ENCODE assay signal across 16 mouse cellular contexts in the genomic region with DNA sequence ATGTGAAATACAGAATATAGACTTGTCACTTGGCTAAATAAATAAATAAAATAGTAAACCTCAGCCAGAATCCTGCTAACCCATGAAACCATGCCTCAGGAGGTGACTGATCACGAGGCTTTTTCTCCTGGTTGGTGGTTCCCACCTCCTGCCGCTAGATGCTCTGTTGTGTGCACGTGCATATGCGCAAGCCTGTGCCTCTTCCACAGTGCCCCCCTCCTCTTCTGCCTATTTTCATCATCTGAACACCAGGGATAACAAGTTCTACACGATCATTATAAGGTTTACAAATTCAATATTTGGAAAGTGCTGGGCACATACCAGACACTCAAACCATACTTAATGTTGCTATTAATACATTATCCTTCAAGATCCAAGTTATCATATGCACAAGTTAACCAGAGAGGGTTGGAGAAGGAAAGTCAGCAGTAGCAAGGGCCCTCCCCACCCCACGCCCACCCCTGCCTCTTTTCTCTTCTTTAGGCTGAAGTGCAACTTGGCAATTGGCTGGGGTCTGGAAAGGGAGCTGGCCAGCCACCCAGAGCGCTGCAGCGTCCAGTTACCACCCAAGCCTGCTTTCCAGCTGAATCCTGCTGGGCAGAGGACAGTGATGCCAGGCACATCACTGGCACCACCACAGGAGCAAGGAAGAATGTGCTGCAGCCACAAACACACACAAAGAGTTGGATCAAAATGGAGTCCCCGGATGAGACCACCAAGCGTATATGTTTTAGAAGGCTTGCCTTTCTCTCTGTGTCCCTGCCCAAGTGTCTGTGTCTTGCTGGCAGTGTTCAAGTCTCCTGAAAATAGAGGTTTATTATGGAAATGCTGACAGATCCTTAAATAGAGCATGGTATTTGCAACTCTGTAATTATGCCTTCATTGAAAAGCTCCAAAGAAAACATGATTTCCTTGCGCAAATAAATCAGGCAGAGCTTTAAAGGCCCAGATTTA.
DNase-seq lines count a peak whose midpoint lies in the region; ATAC-seq lines count a peak whose summit lies in the region.
"Had no signal": no experiment of that assay in that cellular context is flagged by ENCODE, and none has a peak within 500 bp of the region (broad histone marks: within the 10 kb centered on the region; RNA-seq: fewer than 3 reads in every experiment).

No protein-coding gene starts in this region.

- H3K27me3 ChIP-seq in hindbrain, embryonic 16.5 days (replicated peaks; ENCODE audit: control insufficient read depth, insufficient read depth, low read length), result no peaks in the 10 kb centered on the region
- no peaks in the 10 kb centered on the region for H3K27me3 ChIP-seq in hindbrain, embryonic 12.5 days
- no peaks in the 10 kb centered on the region for H3K27me3 ChIP-seq in midbrain, embryonic 15.5 days (replicated peaks)
- H3K27me3 ChIP-seq in midbrain, embryonic 14.5 days (ENCODE audit: control insufficient read depth, insufficient read depth, low read length), result no peaks in the 10 kb centered on the region
- H3K27me3 ChIP-seq: intestine, embryonic 15.5 days; liver, embryonic 13.5 days; midbrain, embryonic 12.5 days; neural tube, embryonic 12.5 days had no signal

- peak; percentile 26 to 47 for DNase-seq in cerebellum, postnatal 14 days
- DNase-seq in cerebellum, adult 11 months, result no peak
- DNase-seq in midbrain, embryonic 14.5 days, result no peak
- peak; percentile 41 for DNase-seq in right cerebral cortex, postnatal 4 days
- no peak for DNase-seq in kidney, postnatal 14 days
- DNase-seq: cerebellum, postnatal 25 days; heart, postnatal 4 days; liver, embryonic 13.5 days; lung, postnatal 36 days had no signal

- WGBS in hindbrain, embryonic 16.5 days, result 62% methylated on average over 11 of the region's 11 CpGs
- 77% methylated on average over 11 of the region's 11 CpGs for WGBS in hindbrain, embryonic 12.5 days
- 76% methylated on average over 11 of the region's 11 CpGs for WGBS in midbrain, embryonic 15.5 days
- 75% methylated on average over 11 of the region's 11 CpGs for WGBS in midbrain, embryonic 14.5 days

- H3K4me2 ChIP-seq in hindbrain, embryonic 16.5 days (ENCODE audit: low read length), result no peak overlapping the region
- H3K4me2 ChIP-seq in hindbrain, embryonic 12.5 days (replicated peaks), result no peak overlapping the region
- no peak overlapping the region for H3K4me2 ChIP-seq in midbrain, embryonic 15.5 days
- no peak overlapping the region for H3K4me2 ChIP-seq in midbrain, embryonic 14.5 days (ENCODE audit: low read length)
- H3K4me2 ChIP-seq: heart, embryonic 11.5 days; intestine, embryonic 15.5 days; liver, embryonic 13.5 days; midbrain, embryonic 12.5 days; neural tube, embryonic 12.5 days had no signal

- no peaks in the 10 kb centered on the region for H3K36me3 ChIP-seq in hindbrain, embryonic 16.5 days (ENCODE audit: control insufficient read depth, insufficient read depth, low read length)
- no peaks in the 10 kb centered on the region for H3K36me3 ChIP-seq in hindbrain, embryonic 12.5 days
- no peaks in the 10 kb centered on the region for H3K36me3 ChIP-seq in midbrain, embryonic 15.5 days (replicated peaks)
- no peaks in the 10 kb centered on the region for H3K36me3 ChIP-seq in midbrain, embryonic 14.5 days (ENCODE audit: control insufficient read depth, insufficient read depth, low read length)
- H3K36me3 ChIP-seq: intestine, embryonic 15.5 days; liver, embryonic 13.5 days; midbrain, embryonic 12.5 days; neural tube, embryonic 12.5 days had no signal

- ATAC-seq in hindbrain, embryonic 16.5 days, result peak; percentile 65
- ATAC-seq in hindbrain, embryonic 12.5 days (ENCODE audit: low FRiP score), result no peak
- 0 out of 2 replicates have a peak, but pooled peaks have one; percentile 30 for ATAC-seq in midbrain, embryonic 15.5 days (replicated peaks)
- no peak for ATAC-seq in midbrain, embryonic 14.5 days (ENCODE audit: low FRiP score, low TSS enrichment)
- ATAC-seq: intestine, embryonic 15.5 days had no signal

- no peak overlapping the region for H3K4me3 ChIP-seq in hindbrain, embryonic 16.5 days (ENCODE audit: low read length)
- H3K4me3 ChIP-seq in hindbrain, embryonic 12.5 days, result no peak overlapping the region
- H3K4me3 ChIP-seq in midbrain, embryonic 15.5 days, result no peak overlapping the region
- H3K4me3 ChIP-seq in midbrain, embryonic 14.5 days (replicated peaks; ENCODE audit: low read depth, low read length), result no peak overlapping the region
- H3K4me3 ChIP-seq: intestine, embryonic 15.5 days; liver, embryonic 13.5 days; midbrain, embryonic 12.5 days; neural tube, embryonic 12.5 days had no signal

- no peak overlapping the region for H3K9ac ChIP-seq in hindbrain, embryonic 16.5 days (ENCODE audit: low read depth, low read length)
- no peak overlapping the region for H3K9ac ChIP-seq in hindbrain, embryonic 12.5 days
- no peak overlapping the region for H3K9ac ChIP-seq in midbrain, embryonic 15.5 days
- H3K9ac ChIP-seq in midbrain, embryonic 14.5 days (replicated peaks; ENCODE audit: low read length), result no peak overlapping the region
- H3K9ac ChIP-seq: intestine, embryonic 15.5 days; liver, embryonic 13.5 days; midbrain, embryonic 12.5 days; neural tube, embryonic 12.5 days had no signal

- no peak overlapping the region for H3K27ac ChIP-seq in hindbrain, embryonic 16.5 days (ENCODE audit: low read depth, low read length)
- no peak overlapping the region for H3K27ac ChIP-seq in hindbrain, embryonic 12.5 days
- H3K27ac ChIP-seq in midbrain, embryonic 15.5 days, result no peak overlapping the region
- no peak overlapping the region for H3K27ac ChIP-seq in midbrain, embryonic 14.5 days (replicated peaks; ENCODE audit: low read depth, low read length)
- H3K27ac ChIP-seq: intestine, embryonic 15.5 days; liver, embryonic 13.5 days; midbrain, embryonic 12.5 days; neural tube, embryonic 12.5 days had no signal

- no peaks in the 10 kb centered on the region for H3K4me1 ChIP-seq in hindbrain, embryonic 16.5 days (ENCODE audit: control insufficient read depth, insufficient read depth, low read depth, low read length)
- H3K4me1 ChIP-seq in hindbrain, embryonic 12.5 days, result no peaks in the 10 kb centered on the region
- no peaks in the 10 kb centered on the region for H3K4me1 ChIP-seq in midbrain, embryonic 15.5 days
- no peaks in the 10 kb centered on the region for H3K4me1 ChIP-seq in midbrain, embryonic 14.5 days (ENCODE audit: control insufficient read depth, insufficient read depth, low read length)
- H3K4me1 ChIP-seq: intestine, embryonic 15.5 days; liver, embryonic 13.5 days; midbrain, embryonic 12.5 days; neural tube, embryonic 12.5 days had no signal

- H3K9me3 ChIP-seq in hindbrain, embryonic 16.5 days (ENCODE audit: control insufficient read depth, low read length), result no peaks in the 10 kb centered on the region
- no peaks in the 10 kb centered on the region for H3K9me3 ChIP-seq in hindbrain, embryonic 12.5 days (replicated peaks)
- H3K9me3 ChIP-seq in midbrain, embryonic 15.5 days, result no peaks in the 10 kb centered on the region
- H3K9me3 ChIP-seq in midbrain, embryonic 14.5 days (ENCODE audit: control insufficient read depth, low read length), result no peaks in the 10 kb centered on the region
- H3K9me3 ChIP-seq: intestine, embryonic 15.5 days; liver, embryonic 13.5 days; midbrain, embryonic 12.5 days; neural tube, embryonic 12.5 days had no signal

Comparison
In these comparisons a context has a peak if more than half of its experiments do, and no peak if none do; other contexts are left out.
1. DNase-seq: peak in cerebellum, postnatal 14 days (2 of 2) and right cerebral cortex, postnatal 4 days (single experiment); none in cerebellum, adult 11 months (single experiment), midbrain, embryonic 14.5 days (single experiment) and kidney, postnatal 14 days (single experiment).
2. ATAC-seq: peak in hindbrain, embryonic 16.5 days (single experiment) and midbrain, embryonic 15.5 days (single experiment); none in hindbrain, embryonic 12.5 days (single experiment) and midbrain, embryonic 14.5 days (single experiment).